Mouse (Mus musculus): ENCODE data around the gene Mog.

- no peak for TF ChIP-seq FLI1 (IDR thresholded peaks at IDR 0.05; ENCODE audit: low read length)
- TF ChIP-seq GATA1 (IDR thresholded peaks at IDR 0.05; ENCODE audit: borderline replicate concordance, low read length) = no peak
Measured at GRCm38 (mm10) chr17:37008161-37008560, 15.0 kb downstream of the Mog start.
